Mouse (Mus musculus) lung, postnatal 14 days (tissue): ENCODE data around the gene Fam126b.
A peak's percentile ranks its signal among the peaks of the same experiment; 100 is the strongest.
"Not testable (repeated sequence)": the region's sequence is repeated elsewhere in the genome, so short reads cannot be mapped to it uniquely, and the experiment has no call there.

Source experiments
- DNase-seq: peaks from one replicate; pipeline ENCODE4 v3.0.0; 2021

Gene Fam126b

GRCm38 (mm10) chr1:58586171-58586997, at the start of gene Fam126b, which contains the start of gene Ndufb3:
TSS of gene Fam126b (minus strand) at chr1:58586323.
TSS of gene Ndufb3 (plus strand) at chr1:58586384.
- peak; percentile 90 for DNase-seq

- not testable (repeated sequence) for DNase-seq
Measured at GRCm38 (mm10) chr1:58628847-58629246, 42.7 kb upstream of the Fam126b start.

- DNase-seq: peak; percentile 55
Measured at GRCm38 (mm10) chr1:58621996-58622748, 36.0 kb upstream of the Fam126b start.

GRCm38 (mm10) chr1:58621251-58621650, 35.1 kb upstream of the Fam126b start:
- DNase-seq: no peak

GRCm38 (mm10) chr1:58618766-58619165, 32.6 kb upstream of the Fam126b start:
- DNase-seq: no peak

GRCm38 (mm10) chr1:58617978-58618668, 32.0 kb upstream of the Fam126b start:
- DNase-seq: no peak

GRCm38 (mm10) chr1:58617076-58617475, 31.0 kb upstream of the Fam126b start:
- no peak for DNase-seq

GRCm38 (mm10) chr1:58616176-58616575, 30.1 kb upstream of the Fam126b start:
- DNase-seq: no peak

- peak; percentile 21 for DNase-seq
Measured at GRCm38 (mm10) chr1:58615146-58615545, 29.0 kb upstream of the Fam126b start.

- DNase-seq: peak; percentile 32
Measured at GRCm38 (mm10) chr1:58614424-58614823, 28.3 kb upstream of the Fam126b start.

GRCm38 (mm10) chr1:58613786-58614185, 27.7 kb upstream of the Fam126b start:
- DNase-seq: no peak

GRCm38 (mm10) chr1:58610611-58611010, 24.5 kb upstream of the Fam126b start:
- DNase-seq: no peak

- peak; percentile 25 for DNase-seq
Measured at GRCm38 (mm10) chr1:58610166-58610565, 24.0 kb upstream of the Fam126b start.

- not testable (repeated sequence) for DNase-seq
Measured at GRCm38 (mm10) chr1:58609591-58609990, 23.5 kb upstream of the Fam126b start.

GRCm38 (mm10) chr1:58603738-58604137, 17.6 kb upstream of the Fam126b start:
- no peak for DNase-seq

- DNase-seq: no peak
Measured at GRCm38 (mm10) chr1:58602681-58603080, 16.6 kb upstream of the Fam126b start.

GRCm38 (mm10) chr1:58587491-58587890, 1.4 kb upstream of the Fam126b start:
- no peak for DNase-seq

- DNase-seq: peak; percentile 2
Measured at GRCm38 (mm10) chr1:58585373-58586170, 551 bp downstream of the Fam126b start.

- no peak for DNase-seq
Measured at GRCm38 (mm10) chr1:58584271-58584670, 1.9 kb downstream of the Fam126b start.

GRCm38 (mm10) chr1:58582611-58583010, 3.5 kb downstream of the Fam126b start:
- DNase-seq: no peak

GRCm38 (mm10) chr1:58579179-58579578, 6.9 kb downstream of the Fam126b start:
- peak; percentile 40 for DNase-seq

GRCm38 (mm10) chr1:58570437-58570836, 15.7 kb downstream of the Fam126b start:
- DNase-seq: no peak
